Mouse (Mus musculus) frontal cortex, postnatal 25 days (tissue): ENCODE measurements around the gene Crocc2.
A peak's percentile ranks its signal among the peaks of the same experiment; 100 is the strongest.
"Not testable (repeated sequence)": the region's sequence is repeated elsewhere in the genome, so short reads cannot be mapped to it uniquely, and the experiment has no call there.

Experiments
- DNase-seq, 2 experiments: peaks; one replicate each; pipeline ENCODE4 v3.0.0; 2022; ENCODE audit warnings: low spot score in 2 of 2

Gene Crocc2

GRCm38 (mm10) chr1:93161921-93162320 is 6.6 kb upstream of the Crocc2 start:
- DNase-seq: no peak

GRCm38 (mm10) chr1:93162588-93162987 is 5.9 kb upstream of the Crocc2 start:
- DNase-seq: no peak

GRCm38 (mm10) chr1:93165447-93165846 is 3.1 kb upstream of the Crocc2 start:
- no peak for DNase-seq

GRCm38 (mm10) chr1:93166346-93167079 is 2.0 kb upstream of the Crocc2 start:
- no peak for DNase-seq

- DNase-seq: no peak
These were observed 5.1 kb downstream of the Crocc2 start for GRCm38 (mm10) chr1:93173665-93174064.

- DNase-seq: peak; percentile 78 to 81
These were observed 5.9 kb downstream of the Crocc2 start for GRCm38 (mm10) chr1:93174399-93174798.

- DNase-seq: no peak
These were observed 7.3 kb downstream of the Crocc2 start for GRCm38 (mm10) chr1:93175849-93176248.

GRCm38 (mm10) chr1:93176525-93177332 is 8.2 kb downstream of the Crocc2 start:
- DNase-seq: peak in 1 of 2 experiments; percentile 14

- no peak for DNase-seq
These were observed 13.8 kb downstream of the Crocc2 start for GRCm38 (mm10) chr1:93182281-93182680.

GRCm38 (mm10) chr1:93184071-93184828 is 15.7 kb downstream of the Crocc2 start:
- no peak for DNase-seq

GRCm38 (mm10) chr1:93190726-93191305 is 22.3 kb downstream of the Crocc2 start:
- DNase-seq: no peak

GRCm38 (mm10) chr1:93194961-93195360 is 26.4 kb downstream of the Crocc2 start:
- DNase-seq: no peak

- not testable (repeated sequence) for DNase-seq
These were observed 28.9 kb downstream of the Crocc2 start for GRCm38 (mm10) chr1:93197454-93197853.

GRCm38 (mm10) chr1:93197916-93198315 is 29.4 kb downstream of the Crocc2 start:
- no peak for DNase-seq

- DNase-seq: no peak
These were observed 37.9 kb downstream of the Crocc2 start for GRCm38 (mm10) chr1:93206277-93206970.

- no peak for DNase-seq
These were observed 39.1 kb downstream of the Crocc2 start for GRCm38 (mm10) chr1:93207536-93208064.

GRCm38 (mm10) chr1:93210213-93210641 is 41.7 kb downstream of the Crocc2 start:
- no peak for DNase-seq

- DNase-seq: no peak
These were observed 42.5 kb downstream of the Crocc2 start for GRCm38 (mm10) chr1:93211019-93211418.

GRCm38 (mm10) chr1:93211549-93212220 is 43.2 kb downstream of the Crocc2 start:
- no peak for DNase-seq

- DNase-seq: no peak
These were observed 43.9 kb downstream of the Crocc2 start for GRCm38 (mm10) chr1:93212441-93212840.
